Mouse (Mus musculus): ENCODE data around the gene Sema3d. TPM values are rescaled to one million over a fixed set of nuclear protein-coding genes. Genes with fewer than 3 reads are reported as not detected.

The Sema3d gene
- polyA plus RNA-seq, 1 experiment from 2014 or later = 2.0 TPM

GRCm38 (mm10) chr5:12529771-12530170 is 146.6 kb downstream of the Sema3d start:
- no peak overlapping the region for H3K27ac ChIP-seq
- DNase-seq (ENCODE audit: low spot score) = peak; percentile 22

GRCm38 (mm10) chr5:12541268-12541667 is 158.1 kb downstream of the Sema3d start:
- DNase-seq (ENCODE audit: low spot score) = peak; percentile 81
- H3K4me1 ChIP-seq (replicated peaks; ENCODE audit: control insufficient read depth, insufficient read depth, low read length) = no peaks in the 10 kb centered on the region
- WGBS = 39% methylated on average over 2 of the region's 2 CpGs
- no peak for ATAC-seq (ENCODE audit: low FRiP score)
- no peak overlapping the region for H3K9ac ChIP-seq
- no peak overlapping the region for H3K4me3 ChIP-seq (replicated peaks; ENCODE audit: low read length)
- H3K36me3 ChIP-seq (replicated peaks; ENCODE audit: control insufficient read depth, insufficient read depth) = no peaks in the 10 kb centered on the region
- no peaks in the 10 kb centered on the region for H3K27me3 ChIP-seq (ENCODE audit: control insufficient read depth, insufficient read depth, low read length)
- H3K4me2 ChIP-seq (replicated peaks) = no peak overlapping the region
- no peak overlapping the region for H3K27ac ChIP-seq
- no peaks in the 10 kb centered on the region for H3K9me3 ChIP-seq (ENCODE audit: control insufficient read depth, low read length)

More at GRCm38 (mm10) chr5:12529771-12530170, 146.6 kb downstream of the Sema3d start:
- Histone ChIP-seq H3K4me2 (replicated peaks) (no peak overlapping the region), H3K4me3 (replicated peaks; ENCODE audit: low read length) (no peak overlapping the region), H3K4me1 (replicated peaks; ENCODE audit: control insufficient read depth, insufficient read depth, low read length) (no peaks in the 10 kb centered on the region), H3K27me3 (ENCODE audit: control insufficient read depth, insufficient read depth, low read length) (no peaks in the 10 kb centered on the region), H3K9me3 (ENCODE audit: control insufficient read depth, low read length) (no peaks in the 10 kb centered on the region), H3K9ac (no peak overlapping the region), H3K36me3 (replicated peaks; ENCODE audit: control insufficient read depth, insufficient read depth) (no peaks in the 10 kb centered on the region)
- no peak; the same call in 1 of the 2 replicates for ATAC-seq (ENCODE audit: low FRiP score)
- 25% methylated on average over 1 of the region's 1 CpGs for WGBS

- ATAC-seq (ENCODE audit: low FRiP score) = no peak
- WGBS = 85% methylated on average over 8 of the region's 8 CpGs
Measured at GRCm38 (mm10) chr5:12549046-12549669, 166.0 kb downstream of the Sema3d start.

GRCm38 (mm10) chr5:12555401-12555800 is 172.2 kb downstream of the Sema3d start:
- DNase-seq (ENCODE audit: low spot score) = no peak
- Histone ChIP-seq H3K27ac (no peak overlapping the region), H3K4me3 (replicated peaks; ENCODE audit: low read length) (no peak overlapping the region), H3K9me3 (ENCODE audit: control insufficient read depth, low read length) (no peaks in the 10 kb centered on the region), H3K36me3 (replicated peaks; ENCODE audit: control insufficient read depth, insufficient read depth) (no peaks in the 10 kb centered on the region), H3K9ac (no peak overlapping the region), H3K27me3 (ENCODE audit: control insufficient read depth, insufficient read depth, low read length) (no peaks in the 10 kb centered on the region), H3K4me2 (replicated peaks) (no peak overlapping the region), H3K4me1 (replicated peaks; ENCODE audit: control insufficient read depth, insufficient read depth, low read length) (no peaks in the 10 kb centered on the region)
- no peak for ATAC-seq (ENCODE audit: low FRiP score)
- WGBS = 93% methylated on average over 3 of the region's 3 CpGs

More at GRCm38 (mm10) chr5:12549046-12549669, 166.0 kb downstream of the Sema3d start:
- no peak overlapping the region for H3K9ac ChIP-seq
- peak; percentile 45 for DNase-seq (ENCODE audit: low spot score)
- no peaks in the 10 kb centered on the region for H3K27me3 ChIP-seq (ENCODE audit: control insufficient read depth, insufficient read depth, low read length)
- no peak overlapping the region for H3K4me3 ChIP-seq (replicated peaks; ENCODE audit: low read length)
- no peak overlapping the region for H3K27ac ChIP-seq
- no peaks in the 10 kb centered on the region for H3K4me1 ChIP-seq (replicated peaks; ENCODE audit: control insufficient read depth, insufficient read depth, low read length)
- no peaks in the 10 kb centered on the region for H3K9me3 ChIP-seq (ENCODE audit: control insufficient read depth, low read length)
- H3K4me2 ChIP-seq (replicated peaks) = no peak overlapping the region
- no peaks in the 10 kb centered on the region for H3K36me3 ChIP-seq (replicated peaks; ENCODE audit: control insufficient read depth, insufficient read depth)

GRCm38 (mm10) chr5:12557889-12558288 is 174.7 kb downstream of the Sema3d start:
- H3K27me3 ChIP-seq (ENCODE audit: control insufficient read depth, insufficient read depth, low read length) = no peaks in the 10 kb centered on the region
- no peak overlapping the region for H3K4me2 ChIP-seq (replicated peaks)
- H3K9ac ChIP-seq = no peak overlapping the region
- H3K4me1 ChIP-seq (replicated peaks; ENCODE audit: control insufficient read depth, insufficient read depth, low read length) = no peaks in the 10 kb centered on the region
- no peak overlapping the region for H3K4me3 ChIP-seq (replicated peaks; ENCODE audit: low read length)
- WGBS = 54% methylated on average over 2 of the region's 2 CpGs
- no peak for ATAC-seq (ENCODE audit: low FRiP score)
- H3K27ac ChIP-seq = no peak overlapping the region
- DNase-seq (ENCODE audit: low spot score) = peak; percentile 68
- H3K9me3 ChIP-seq (ENCODE audit: control insufficient read depth, low read length) = no peaks in the 10 kb centered on the region
- H3K36me3 ChIP-seq (replicated peaks; ENCODE audit: control insufficient read depth, insufficient read depth) = no peaks in the 10 kb centered on the region

DNA sequence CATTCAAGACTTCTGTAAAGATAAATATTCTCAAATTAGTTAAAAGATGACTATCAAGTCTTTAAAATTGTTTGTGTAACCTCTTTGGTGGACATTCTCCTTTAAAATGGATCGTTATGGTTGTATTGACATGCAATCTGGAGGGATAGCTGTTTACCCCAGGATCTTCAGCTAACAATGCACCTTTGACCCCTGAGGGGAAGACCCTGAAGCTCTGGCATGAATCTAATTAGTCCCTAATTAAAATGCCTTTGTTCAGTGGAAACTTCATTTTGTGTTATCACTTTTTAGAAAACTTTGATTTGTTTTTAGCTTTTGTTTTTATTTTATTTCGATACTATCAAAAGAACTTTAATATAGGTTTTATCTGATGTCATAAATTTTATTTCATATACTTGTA is 178.6 kb downstream of the Sema3d start:
- DNase-seq (ENCODE audit: low spot score) (no peak), ATAC-seq (ENCODE audit: low FRiP score) (no peak)
- Histone ChIP-seq H3K4me3 (replicated peaks; ENCODE audit: low read length) (no peak overlapping the region), H3K27ac (no peak overlapping the region), H3K36me3 (replicated peaks; ENCODE audit: control insufficient read depth, insufficient read depth) (no peaks in the 10 kb centered on the region), H3K27me3 (ENCODE audit: control insufficient read depth, insufficient read depth, low read length) (no peaks in the 10 kb centered on the region), H3K9me3 (ENCODE audit: control insufficient read depth, low read length) (no peaks in the 10 kb centered on the region), H3K4me1 (replicated peaks; ENCODE audit: control insufficient read depth, insufficient read depth, low read length) (no peaks in the 10 kb centered on the region), H3K9ac (no peak overlapping the region), H3K4me2 (replicated peaks) (no peak overlapping the region)
- WGBS = 15% methylated on average over 2 of the region's 2 CpGs

- no peaks in the 10 kb centered on the region for H3K4me1 ChIP-seq (replicated peaks; ENCODE audit: control insufficient read depth, insufficient read depth, low read length)
Measured at GRCm38 (mm10) chr5:12562204-12562603, 179.0 kb downstream of the Sema3d start.

GRCm38 (mm10) chr5:12563132-12563531 is 179.9 kb downstream of the Sema3d start:
- DNase-seq (ENCODE audit: low spot score) = no peak
- no peak overlapping the region for H3K9ac ChIP-seq
- no peak overlapping the region for H3K4me3 ChIP-seq (replicated peaks; ENCODE audit: low read length)
- no peaks in the 10 kb centered on the region for H3K36me3 ChIP-seq (replicated peaks; ENCODE audit: control insufficient read depth, insufficient read depth)
- WGBS = 89% methylated on average over 11 of the region's 11 CpGs
- no peaks in the 10 kb centered on the region for H3K9me3 ChIP-seq (ENCODE audit: control insufficient read depth, low read length)
- H3K4me1 ChIP-seq (replicated peaks; ENCODE audit: control insufficient read depth, insufficient read depth, low read length) = no peaks in the 10 kb centered on the region
- no peak overlapping the region for H3K4me2 ChIP-seq (replicated peaks)
- no peaks in the 10 kb centered on the region for H3K27me3 ChIP-seq (ENCODE audit: control insufficient read depth, insufficient read depth, low read length)
- no peak; the same call in 1 of the 2 replicates for ATAC-seq (ENCODE audit: low FRiP score)
- H3K27ac ChIP-seq = no peak overlapping the region

More at GRCm38 (mm10) chr5:12562204-12562603, 179.0 kb downstream of the Sema3d start:
- no peak overlapping the region for H3K4me2 ChIP-seq (replicated peaks)
- H3K9ac ChIP-seq = no peak overlapping the region
- no peaks in the 10 kb centered on the region for H3K27me3 ChIP-seq (ENCODE audit: control insufficient read depth, insufficient read depth, low read length)
- H3K4me3 ChIP-seq (replicated peaks; ENCODE audit: low read length) = no peak overlapping the region
- no peak overlapping the region for H3K27ac ChIP-seq
- no peaks in the 10 kb centered on the region for H3K9me3 ChIP-seq (ENCODE audit: control insufficient read depth, low read length)
- H3K36me3 ChIP-seq (replicated peaks; ENCODE audit: control insufficient read depth, insufficient read depth) = no peaks in the 10 kb centered on the region
- ATAC-seq (ENCODE audit: low FRiP score) (peak; percentile 70; the same call in 1 of the 2 replicates), DNase-seq (ENCODE audit: low spot score) (peak; percentile 85)
- WGBS = 39% methylated on average over 5 of the region's 5 CpGs

GRCm38 (mm10) chr5:12564602-12565220 is 181.5 kb downstream of the Sema3d start:
- H3K4me2 ChIP-seq (replicated peaks) = no peak overlapping the region
- H3K9ac ChIP-seq = no peak overlapping the region
- no peak overlapping the region for H3K27ac ChIP-seq
- no peaks in the 10 kb centered on the region for H3K4me1 ChIP-seq (replicated peaks; ENCODE audit: control insufficient read depth, insufficient read depth, low read length)
- H3K27me3 ChIP-seq (ENCODE audit: control insufficient read depth, insufficient read depth, low read length) = no peaks in the 10 kb centered on the region
- no peak overlapping the region for H3K4me3 ChIP-seq (replicated peaks; ENCODE audit: low read length)
- WGBS = 50% methylated on average over 2 of the region's 2 CpGs
- H3K9me3 ChIP-seq (ENCODE audit: control insufficient read depth, low read length) = no peaks in the 10 kb centered on the region
- H3K36me3 ChIP-seq (replicated peaks; ENCODE audit: control insufficient read depth, insufficient read depth) = no peaks in the 10 kb centered on the region
- DNase-seq (ENCODE audit: low spot score) = peak; percentile 73
- ATAC-seq (ENCODE audit: low FRiP score) = peak; percentile 85

Data from hindbrain, embryonic 14.5 days (tissue).